Mouse (Mus musculus): ENCODE measurements around the gene Tmem104. TPM values are rescaled to one million over a fixed set of nuclear protein-coding genes. Genes with fewer than 3 reads are reported as not detected.

The Tmem104 gene
- total RNA-seq, 2 experiments from 2014 or later: 7.3 to 7.4 TPM

- peak; percentile 66 for DNase-seq
- no peak for TF ChIP-seq CTCF (IDR thresholded peaks at IDR 0.05)
- intact Hi-C loops (cut with DNase I): no loop called here
These were observed 59.1 kb downstream of the Tmem104 start for GRCm38 (mm10) chr11:115246386-115246785.

GRCm38 (mm10) chr11:115247240-115247639 lies 60.0 kb downstream of the Tmem104 start:
- intact Hi-C loops (cut with DNase I): no loop called here
- Histone ChIP-seq H3K27ac (no peak overlapping the region), H3K4me3 (no peak overlapping the region)
- TF ChIP-seq CTCF (IDR thresholded peaks at IDR 0.05): no peak
- no peak for DNase-seq

More at GRCm38 (mm10) chr11:115246386-115246785, 59.1 kb downstream of the Tmem104 start:
- Histone ChIP-seq H3K27ac (no peak overlapping the region), H3K4me3 (no peak overlapping the region)

DNA sequence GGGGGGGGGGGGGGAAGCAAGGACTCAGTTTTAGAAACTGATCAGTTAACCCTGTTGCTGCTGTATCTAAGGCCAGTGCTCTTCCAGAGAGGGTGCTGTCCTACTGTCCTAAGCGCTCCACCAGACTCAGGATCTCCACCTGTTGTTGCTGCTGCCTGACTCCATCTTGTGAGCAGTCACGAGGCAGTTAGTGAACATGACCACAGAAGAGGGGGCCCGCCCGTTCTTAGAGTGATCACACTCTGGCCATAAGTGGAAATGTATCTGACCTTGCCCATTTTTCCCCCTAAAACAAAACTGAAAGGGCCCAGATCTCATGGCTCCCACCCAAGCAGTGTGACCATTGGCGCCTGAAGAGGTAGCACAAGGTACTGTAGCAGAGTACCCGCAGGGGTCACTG lies 60.7 kb downstream of the Tmem104 start:
- no peak overlapping the region for H3K27ac ChIP-seq
- intact Hi-C loops (cut with DNase I): no loop called here
- TF ChIP-seq CTCF (IDR thresholded peaks at IDR 0.05): no peak
- DNase-seq: no peak
- no peak overlapping the region for H3K4me3 ChIP-seq

GRCm38 (mm10) chr11:115249721-115250404 lies 62.6 kb downstream of the Tmem104 start:
- TF ChIP-seq CTCF (IDR thresholded peaks at IDR 0.05): peak; percentile 35
- DNase-seq: peak; percentile 69
- intact Hi-C loops (cut with DNase I): no loop called here
- peak overlapping the region; percentile 62 for H3K4me3 ChIP-seq
- no peak overlapping the region for H3K27ac ChIP-seq

DNA sequence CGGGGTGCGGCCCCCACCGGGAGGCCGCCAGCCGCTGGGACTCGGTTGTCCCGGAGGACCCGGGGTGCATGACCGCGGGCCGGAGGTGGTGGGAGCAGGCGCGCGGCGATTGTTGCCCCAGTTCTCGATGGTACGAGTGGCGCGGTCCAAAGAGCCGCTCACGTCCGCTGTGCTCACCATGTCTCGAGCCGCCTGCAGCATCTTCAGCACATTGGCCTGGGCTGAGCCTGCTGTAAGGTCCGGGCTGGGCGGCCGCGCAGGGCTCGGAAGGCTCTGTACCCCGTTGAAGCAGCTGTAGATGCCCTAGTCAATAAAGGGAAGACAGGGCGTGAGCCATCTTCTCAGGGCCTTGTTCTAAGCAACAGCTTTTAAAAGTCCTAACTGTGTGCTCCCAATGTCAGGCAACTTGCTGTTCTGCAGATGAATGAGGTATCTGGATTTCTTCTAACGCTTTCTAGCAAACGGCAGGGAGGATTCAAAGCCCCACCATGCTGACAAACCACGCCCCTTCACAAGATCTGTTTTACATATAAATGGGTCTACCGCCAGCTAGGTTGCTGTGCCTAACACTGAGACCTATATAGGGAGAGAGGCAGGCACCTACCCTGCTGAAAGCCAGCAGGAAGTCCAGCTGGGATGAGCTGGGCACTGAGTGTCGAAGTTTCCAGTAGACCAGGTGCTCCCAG lies 63.3 kb downstream of the Tmem104 start:
- Histone ChIP-seq H3K27ac (no peak overlapping the region), H3K4me3 (peak overlapping the region; percentile 62)
- DNase-seq: no peak
- TF ChIP-seq CTCF (IDR thresholded peaks at IDR 0.05): no peak
- intact Hi-C loops (cut with DNase I): no loop called here

- H3K4me3 ChIP-seq: no peak overlapping the region
- no peak for DNase-seq
- intact Hi-C loops (cut with DNase I): no loop called here
- no peak overlapping the region for H3K27ac ChIP-seq
- TF ChIP-seq CTCF (IDR thresholded peaks at IDR 0.05): no peak
These were observed 64.0 kb downstream of the Tmem104 start for GRCm38 (mm10) chr11:115251258-115251657.

GRCm38 (mm10) chr11:115257775-115258510 lies 70.7 kb downstream of the Tmem104 start:
- no peak for DNase-seq
- no peak for TF ChIP-seq CTCF (IDR thresholded peaks at IDR 0.05)
- intact Hi-C loops (cut with DNase I): no loop called here
- Histone ChIP-seq H3K4me3 (no peak overlapping the region; the same call in 1 of the 2 replicates), H3K27ac (no peak overlapping the region)

GRCm38 (mm10) chr11:115259134-115259533 lies 71.8 kb downstream of the Tmem104 start:
- intact Hi-C loops (cut with DNase I): no loop called here

DNA sequence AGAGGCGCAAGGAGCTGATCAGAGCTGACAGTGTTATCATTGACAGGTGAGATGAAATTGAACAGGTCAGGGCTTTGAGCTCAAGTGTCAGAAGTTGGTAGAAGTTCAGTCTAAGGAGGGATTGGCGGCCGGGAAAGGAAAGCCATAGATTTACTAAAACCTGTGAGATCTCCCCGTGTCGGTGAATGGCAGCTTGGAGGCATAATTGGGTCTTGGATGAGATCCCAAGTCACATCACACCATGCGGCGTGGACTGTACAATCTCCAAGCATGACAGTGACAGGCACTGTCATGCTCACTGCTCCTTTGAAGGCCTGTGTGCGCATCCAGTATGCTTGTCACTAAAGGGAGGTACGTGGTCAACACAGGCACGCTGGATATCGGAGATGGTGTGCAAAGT lies 75.7 kb downstream of the Tmem104 start:
- intact Hi-C loops (cut with DNase I): no loop called here
- DNase-seq: no peak
- no peak for TF ChIP-seq CTCF (IDR thresholded peaks at IDR 0.05)
- Histone ChIP-seq H3K27ac (no peak overlapping the region), H3K4me3 (no peak overlapping the region)

More at GRCm38 (mm10) chr11:115259134-115259533, 71.8 kb downstream of the Tmem104 start:
- DNase-seq: no peak
- Histone ChIP-seq H3K27ac (no peak overlapping the region), H3K4me3 (no peak overlapping the region)
- no peak for TF ChIP-seq CTCF (IDR thresholded peaks at IDR 0.05)

- no peak overlapping the region for H3K27ac ChIP-seq
- no peak for TF ChIP-seq CTCF (IDR thresholded peaks at IDR 0.05)
- no peak overlapping the region for H3K4me3 ChIP-seq
- DNase-seq: no peak
- intact Hi-C loops (cut with DNase I): no loop called here
These were observed 77.0 kb downstream of the Tmem104 start for GRCm38 (mm10) chr11:115264136-115264861.

DNA sequence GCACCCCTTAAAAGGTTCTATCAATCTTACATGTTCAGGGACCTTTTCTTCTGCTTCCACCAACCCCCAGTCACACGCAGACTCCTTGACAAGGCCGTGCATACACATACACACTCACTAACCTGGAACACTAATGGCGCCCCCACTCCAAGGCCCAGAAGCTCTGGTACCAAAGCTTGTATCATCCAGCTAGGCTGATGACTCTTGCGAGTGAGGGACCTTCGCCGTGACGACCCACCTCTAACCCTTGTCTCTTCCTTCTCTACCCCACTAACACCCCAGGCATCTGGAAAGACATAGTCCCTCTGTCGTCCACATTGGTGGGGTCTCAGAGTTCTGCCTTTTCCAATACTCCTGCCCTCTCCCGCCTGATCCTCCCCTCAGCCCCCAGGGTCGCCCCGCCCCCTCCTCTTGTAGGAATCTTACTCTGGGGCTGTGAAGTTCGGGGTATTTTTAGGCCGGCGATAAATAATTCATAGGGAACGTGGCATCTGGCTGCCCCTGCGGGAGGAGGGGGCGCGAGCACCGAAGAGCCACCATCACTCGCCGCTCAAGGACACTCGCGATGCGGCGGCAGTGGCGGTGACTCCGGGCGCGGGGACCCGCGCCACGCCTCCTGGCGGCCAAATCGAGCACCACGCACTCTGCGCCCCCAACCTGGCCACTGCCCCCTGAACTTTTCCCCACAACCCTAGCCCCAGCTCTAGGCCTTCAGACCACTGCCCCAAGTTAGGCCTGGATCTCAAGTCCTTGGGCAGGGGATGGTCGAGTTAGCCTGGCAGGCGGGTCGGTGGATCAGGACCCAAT lies 77.8 kb downstream of the Tmem104 start:
- TF ChIP-seq CTCF (IDR thresholded peaks at IDR 0.05): peak; percentile 65
- no peak overlapping the region for H3K27ac ChIP-seq
- DNase-seq: no peak
- H3K4me3 ChIP-seq: no peak overlapping the region
- intact Hi-C loops (cut with DNase I): no loop called here

All from gastrocnemius, adult 2 months (tissue).